In the genomic region with DNA sequence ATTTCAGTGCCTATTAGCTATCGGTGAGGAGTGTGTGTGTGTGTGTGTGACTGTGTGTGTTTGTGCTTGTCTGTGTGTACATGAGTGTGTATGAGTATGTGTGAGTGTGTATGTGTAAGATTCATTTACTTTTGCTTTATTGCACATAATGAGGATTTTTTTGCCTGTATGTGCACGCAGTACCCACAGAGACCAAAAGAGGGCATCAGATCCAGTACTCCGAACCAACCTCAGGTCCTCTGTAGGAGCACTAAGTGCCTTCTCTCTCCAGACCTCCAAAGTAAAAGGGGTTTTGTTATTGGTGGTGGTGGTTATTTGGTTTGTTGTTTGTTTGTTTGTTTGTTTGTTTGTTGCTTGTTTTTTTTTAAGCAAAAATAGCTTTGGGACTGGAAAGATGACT, we compare ENCODE assay signal across 10 mouse cellular contexts. TPM values are rescaled to one million over a fixed set of nuclear protein-coding genes. Genes with fewer than 3 reads are reported as not detected.
A peak's percentile ranks its signal among the peaks of the same experiment; 100 is the strongest.
DNase-seq lines count a peak whose midpoint lies in the region; ATAC-seq lines count a peak whose summit lies in the region.
"Had no signal": no experiment of that assay in that cellular context is flagged by ENCODE, and none has a peak within 500 bp of the region (broad histone marks: within the 10 kb centered on the region; RNA-seq: fewer than 3 reads in every experiment).

No protein-coding gene starts in this region.

- H3K4me1 ChIP-seq in intestine, embryonic 14.5 days (replicated peaks; ENCODE audit: control insufficient read depth, insufficient read depth, low read length) = no peaks in the 10 kb centered on the region
- H3K4me1 ChIP-seq in intestine, embryonic 16.5 days (ENCODE audit: control insufficient read depth, insufficient read depth, low read length) = no peaks in the 10 kb centered on the region
- H3K4me1 ChIP-seq: embryonic facial prominence, embryonic 15.5 days; liver, embryonic 15.5 days had no signal

- no peak for ATAC-seq in intestine, embryonic 14.5 days (replicated peaks; ENCODE audit: low FRiP score, low TSS enrichment, low read depth)
- ATAC-seq in intestine, embryonic 16.5 days = no peak
- ATAC-seq in CD4-positive, CD25-positive, alpha-beta regulatory T cell, adult 4 months = peak; percentile 51

- H3K4me2 ChIP-seq in intestine, embryonic 14.5 days (ENCODE audit: low read length) = no peak overlapping the region
- no peak overlapping the region for H3K4me2 ChIP-seq in intestine, embryonic 16.5 days (ENCODE audit: low read depth, low read length)
- H3K4me2 ChIP-seq: embryonic facial prominence, embryonic 15.5 days; liver, embryonic 15.5 days had no signal

- peak; percentile 61 for DNase-seq in intestine, embryonic 14.5 days (ENCODE audit: low spot score)
- DNase-seq in 3134 (ENCODE audit: extremely low read depth, insufficient read length, low spot score) = peak; percentile 29
- peak; percentile 43 for DNase-seq in embryo, embryonic 11 days
- DNase-seq in thymus, postnatal 25 days = peak; percentile 42
- no peak for DNase-seq in right cerebral cortex, postnatal 36 days (ENCODE audit: low spot score in 2 of 2)
- no peak for DNase-seq in right cerebral cortex, postnatal 10 days (ENCODE audit: low spot score in 2 of 2)

- no peak overlapping the region for H3K27ac ChIP-seq in intestine, embryonic 14.5 days (ENCODE audit: low read depth)
- no peak overlapping the region for H3K27ac ChIP-seq in intestine, embryonic 16.5 days (ENCODE audit: low read length)
- H3K27ac ChIP-seq: embryonic facial prominence, embryonic 15.5 days; liver, embryonic 15.5 days had no signal

- WGBS in intestine, embryonic 14.5 days = 83% methylated on average over 3 of the region's 3 CpGs
- 83% methylated on average over 3 of the region's 3 CpGs for WGBS in intestine, embryonic 16.5 days

- no peaks in the 10 kb centered on the region for H3K9me3 ChIP-seq in intestine, embryonic 14.5 days (ENCODE audit: control insufficient read depth, low read length)
- H3K9me3 ChIP-seq in intestine, embryonic 16.5 days (ENCODE audit: control insufficient read depth, low read length) = no peaks in the 10 kb centered on the region
- H3K9me3 ChIP-seq: embryonic facial prominence, embryonic 15.5 days; liver, embryonic 15.5 days had no signal

- H3K36me3 ChIP-seq in intestine, embryonic 14.5 days (ENCODE audit: control insufficient read depth, insufficient read depth, low read length) = no peaks in the 10 kb centered on the region
- no peaks in the 10 kb centered on the region for H3K36me3 ChIP-seq in intestine, embryonic 16.5 days (ENCODE audit: control insufficient read depth, insufficient read depth, low read length)
- H3K36me3 ChIP-seq: embryonic facial prominence, embryonic 15.5 days; liver, embryonic 15.5 days had no signal

- no peak overlapping the region for H3K9ac ChIP-seq in intestine, embryonic 14.5 days (ENCODE audit: low read length)
- no peak overlapping the region for H3K9ac ChIP-seq in intestine, embryonic 16.5 days (ENCODE audit: low read depth, low read length)
- H3K9ac ChIP-seq: embryonic facial prominence, embryonic 15.5 days; liver, embryonic 15.5 days had no signal

- no peaks in the 10 kb centered on the region for H3K27me3 ChIP-seq in intestine, embryonic 14.5 days (replicated peaks; ENCODE audit: control insufficient read depth, insufficient read depth, low read length)
- no peaks in the 10 kb centered on the region for H3K27me3 ChIP-seq in intestine, embryonic 16.5 days (replicated peaks; ENCODE audit: control insufficient read depth, insufficient read depth, low read length)
- H3K27me3 ChIP-seq: embryonic facial prominence, embryonic 15.5 days; liver, embryonic 15.5 days had no signal

- no peak overlapping the region for H3K4me3 ChIP-seq in intestine, embryonic 14.5 days (ENCODE audit: low read depth, low read length)
- H3K4me3 ChIP-seq in intestine, embryonic 16.5 days (ENCODE audit: low read length) = no peak overlapping the region
- H3K4me3 ChIP-seq: embryonic facial prominence, embryonic 15.5 days; liver, embryonic 15.5 days had no signal

RNA-seq across cellular contexts. Expression of gene Best3, which starts 5.2 kb away (rescaled TPM):
- polyA plus RNA-seq in intestine, embryonic 14.5 days (2014; fragmentation: Nextera tagmentation; extraction: Ambion mirVana) = 0.07 TPM in 1 of 2 replicates, not detected in the other
- polyA plus RNA-seq in intestine, embryonic 16.5 days (2015; fragmentation: Nextera tagmentation; extraction: Ambion mirVana) = not detected in 2 replicates
- polyA plus RNA-seq in CD4-positive, CD25-positive, alpha-beta regulatory T cell, adult 4 months (2017; shearing (Covaris generic)) = not detected

RNA-seq across cellular contexts. Expression of gene Gm10271, which starts 8.5 kb away (rescaled TPM):
- polyA plus RNA-seq in intestine, embryonic 14.5 days (2014; fragmentation: Nextera tagmentation; extraction: Ambion mirVana) = not detected in 2 replicates
- not detected in 2 replicates for polyA plus RNA-seq in intestine, embryonic 16.5 days (2015; fragmentation: Nextera tagmentation; extraction: Ambion mirVana)
- polyA plus RNA-seq in CD4-positive, CD25-positive, alpha-beta regulatory T cell, adult 4 months (2017; shearing (Covaris generic)) = not detected
- polyA plus RNA-seq: embryonic facial prominence, embryonic 15.5 days; liver, embryonic 15.5 days had no signal

RNA-seq across cellular contexts. Expression of gene Rab3ip, which starts 30.3 kb away (rescaled TPM):
- polyA plus RNA-seq in intestine, embryonic 14.5 days (2014; fragmentation: Nextera tagmentation; extraction: Ambion mirVana) = 30.7 and 32.5 TPM in 2 replicates
- polyA plus RNA-seq in intestine, embryonic 16.5 days (2015; fragmentation: Nextera tagmentation; extraction: Ambion mirVana) = 32.8 and 34.4 TPM in 2 replicates
- polyA plus RNA-seq in CD4-positive, CD25-positive, alpha-beta regulatory T cell, adult 4 months (2017; shearing (Covaris generic)) = 10 to 100 TPM; 12.1 to 15.9 TPM

Comparison
In these comparisons a context has a peak if more than half of its experiments do, and no peak if none do; other contexts are left out.
1. DNase-seq: peak in intestine, embryonic 14.5 days (single experiment), 3134 (single experiment), embryo, embryonic 11 days (single experiment) and thymus, postnatal 25 days (single experiment); none in right cerebral cortex, postnatal 36 days (0 of 2) and right cerebral cortex, postnatal 10 days (0 of 2).